Mouse (Mus musculus): ENCODE results near the gene Znrf3.

Gene Znrf3

GRCm38 (mm10) chr11:5442590-5443021 is 2.0 kb downstream of the Znrf3 start:
- DNase-seq (ENCODE audit: extremely low read depth, low read depth, low spot score): no peak

- DNase-seq (ENCODE audit: extremely low read depth, low read depth, low spot score): no peak
Measured at GRCm38 (mm10) chr11:5437646-5438045, 7.0 kb downstream of the Znrf3 start.

GRCm38 (mm10) chr11:5436988-5437387 is 7.7 kb downstream of the Znrf3 start:
- DNase-seq (ENCODE audit: extremely low read depth, low read depth, low spot score): no peak

GRCm38 (mm10) chr11:5435493-5435892 is 9.2 kb downstream of the Znrf3 start:
- no peak for DNase-seq (ENCODE audit: extremely low read depth, low read depth, low spot score)

GRCm38 (mm10) chr11:5432330-5432729 is 12.3 kb downstream of the Znrf3 start:
- no peak for DNase-seq (ENCODE audit: extremely low read depth, low read depth, low spot score)

- DNase-seq (ENCODE audit: extremely low read depth, low read depth, low spot score): no peak
Measured at GRCm38 (mm10) chr11:5430863-5431262, 13.8 kb downstream of the Znrf3 start.

GRCm38 (mm10) chr11:5429396-5430190 is 15.1 kb downstream of the Znrf3 start:
- no peak for DNase-seq (ENCODE audit: extremely low read depth, low read depth, low spot score)

- DNase-seq (ENCODE audit: extremely low read depth, low read depth, low spot score): no peak
Measured at GRCm38 (mm10) chr11:5427251-5427650, 17.4 kb downstream of the Znrf3 start.

- DNase-seq (ENCODE audit: extremely low read depth, low read depth, low spot score): peak; percentile 88
Measured at GRCm38 (mm10) chr11:5426317-5426716, 18.3 kb downstream of the Znrf3 start.

GRCm38 (mm10) chr11:5425106-5425505 is 19.5 kb downstream of the Znrf3 start:
- DNase-seq (ENCODE audit: extremely low read depth, low read depth, low spot score): no peak

- no peak for DNase-seq (ENCODE audit: extremely low read depth, low read depth, low spot score)
Measured at GRCm38 (mm10) chr11:5424185-5424584, 20.5 kb downstream of the Znrf3 start.

- DNase-seq (ENCODE audit: extremely low read depth, low read depth, low spot score): no peak
Measured at GRCm38 (mm10) chr11:5423000-5423399, 21.6 kb downstream of the Znrf3 start.

GRCm38 (mm10) chr11:5422252-5422636 is 22.4 kb downstream of the Znrf3 start:
- DNase-seq (ENCODE audit: extremely low read depth, low read depth, low spot score): no peak

- DNase-seq (ENCODE audit: extremely low read depth, low read depth, low spot score): no peak
Measured at GRCm38 (mm10) chr11:5421506-5422251, 23.0 kb downstream of the Znrf3 start.

- no peak for DNase-seq (ENCODE audit: extremely low read depth, low read depth, low spot score)
Measured at GRCm38 (mm10) chr11:5415617-5416338, 28.9 kb downstream of the Znrf3 start.

- no peak for DNase-seq (ENCODE audit: extremely low read depth, low read depth, low spot score)
Measured at GRCm38 (mm10) chr11:5414856-5415616, 29.6 kb downstream of the Znrf3 start.

- peak; percentile 51 for DNase-seq (ENCODE audit: extremely low read depth, low read depth, low spot score)
Measured at GRCm38 (mm10) chr11:5412644-5413190, 31.9 kb downstream of the Znrf3 start.

- DNase-seq (ENCODE audit: extremely low read depth, low read depth, low spot score): no peak
Measured at GRCm38 (mm10) chr11:5411577-5411976, 33.1 kb downstream of the Znrf3 start.

GRCm38 (mm10) chr11:5404180-5404579 is 40.5 kb downstream of the Znrf3 start:
- no peak for DNase-seq (ENCODE audit: extremely low read depth, low read depth, low spot score)

GRCm38 (mm10) chr11:5402127-5402733 is 42.4 kb downstream of the Znrf3 start:
- DNase-seq (ENCODE audit: extremely low read depth, low read depth, low spot score): no peak

Measured in fat pad, adult 2 months (tissue).